Mouse (Mus musculus) lung, postnatal 0 days (tissue): Measurements from ENCODE around the gene Gpat3. TPM values are rescaled to one million over a fixed set of nuclear protein-coding genes. Genes with fewer than 3 reads are reported as not detected.
A peak's percentile ranks its signal among the peaks of the same experiment; 100 is the strongest.

Source experiments
- ATAC-seq: fragments of 200-750 bp; cut with Nextera tagmentation; 2 replicates; pipeline ENCODE4 v1.8.0; 2017; ENCODE audit warnings: moderate library complexity
- DNase-seq: peaks from one replicate; pipeline ENCODE4 v3.0.0-alpha.2; 2016; ENCODE audit warnings: low spot score
- H3K27ac ChIP-seq: fragments of 300-500 bp; sonication (generic); 2 replicates; pipeline ENCODE4 v1.5.1; 2014; ENCODE audit warnings: antibody characterized with exemption, mild to moderate bottlenecking, low read length, mixed read lengths
- H3K27me3 ChIP-seq: fragments of 300-500 bp; sonication (generic); replicated peaks from 2 replicates; pipeline ENCODE4 v1.6.1; 2014; ENCODE audit warnings: low read length, mixed read lengths; ENCODE audit not compliant: insufficient read depth
- H3K36me3 ChIP-seq: fragments of 300-500 bp; sonication (generic); 2 replicates; pipeline ENCODE4 v1.6.1; 2014; ENCODE audit warnings: low read length, mixed read lengths; ENCODE audit not compliant: insufficient read depth
- H3K4me1 ChIP-seq: fragments of 300-500 bp; sonication (generic); 2 replicates; pipeline ENCODE4 v1.6.1; 2014; ENCODE audit warnings: antibody characterized with exemption, low read depth, low read length, mixed read lengths; ENCODE audit not compliant: insufficient read depth
- H3K4me2 ChIP-seq: fragments of 300-500 bp; sonication (generic); replicated peaks from 2 replicates; pipeline ENCODE4 v1.6.1; 2014; ENCODE audit warnings: low read depth, mild to moderate bottlenecking, low read length, moderate library complexity, mixed read lengths
- H3K4me3 ChIP-seq: fragments of 300-500 bp; sonication (generic); 2 replicates; pipeline ENCODE4 v1.5.1; 2014; ENCODE audit warnings: low read depth, low read length
- H3K9ac ChIP-seq: fragments of 300-500 bp; sonication (generic); replicated peaks from 2 replicates; pipeline ENCODE4 v1.6.1; 2014; ENCODE audit warnings: low read depth, mild to moderate bottlenecking
- H3K9me3 ChIP-seq: fragments of 300-500 bp; sonication (generic); 2 replicates; pipeline ENCODE4 v1.6.1; 2016; ENCODE audit warnings: low read length, mixed read lengths
- CTCF ChIP-seq: IDR thresholded peaks from 2 replicates; pipeline ENCODE4 v1.5.1; 2016; ENCODE audit warnings: antibody characterized with exemption, mild to moderate bottlenecking
- EP300 ChIP-seq: IDR thresholded peaks from 2 replicates; pipeline ENCODE4 v1.6.1; 2016; ENCODE audit warnings: antibody characterized with exemption, mild to moderate bottlenecking, control low read depth
- WGBS: fragments of 180-500 bp; shearing (Covaris S2); extraction: QIAGEN DNeasy Blood & Tissue Kit; methylation state at CpG from one replicate; pipeline ENCODE4 v1.1.7; 2014; 5-methylcytosine and 5-hydroxymethylcytosine counted together
- polyA plus RNA-seq: library from polyadenylated mRNA; unstranded; fragments of >200 nt; fragmentation: Nextera tagmentation; extraction: Ambion mirVana; gene quantifications from 2 replicates; pipeline ENCODE4 v1.2.1, GENCODE M21; 2015

Gpat3 gene
- polyA plus RNA-seq, 1 experiment from 2014 or later = 2.3 TPM

DNA sequence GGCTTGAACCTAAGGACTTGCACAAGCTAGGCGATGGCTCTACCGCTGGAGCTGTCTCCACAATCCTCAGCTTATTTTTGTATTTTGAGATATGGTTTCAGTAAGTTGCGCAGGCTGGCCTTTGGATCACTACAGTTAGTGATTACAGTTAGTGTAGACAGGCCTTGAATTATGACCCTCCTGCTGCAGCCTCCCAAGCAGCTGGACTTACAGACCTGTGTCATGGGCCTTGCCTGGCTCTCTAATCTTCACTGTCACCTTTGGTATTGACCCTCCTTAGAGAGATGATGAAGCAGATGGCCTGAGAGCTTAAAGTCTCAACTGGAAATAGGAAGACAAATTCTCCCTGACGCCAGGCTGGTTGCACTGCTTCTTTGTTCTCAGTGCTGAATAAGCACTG is 8.4 kb downstream of the Gpat3 start:
- no peaks in the 10 kb centered on the region for H3K4me1 ChIP-seq
- 77% methylated on average over 4 of the region's 4 CpGs for WGBS
- H3K36me3 ChIP-seq = no peaks in the 10 kb centered on the region

DNA sequence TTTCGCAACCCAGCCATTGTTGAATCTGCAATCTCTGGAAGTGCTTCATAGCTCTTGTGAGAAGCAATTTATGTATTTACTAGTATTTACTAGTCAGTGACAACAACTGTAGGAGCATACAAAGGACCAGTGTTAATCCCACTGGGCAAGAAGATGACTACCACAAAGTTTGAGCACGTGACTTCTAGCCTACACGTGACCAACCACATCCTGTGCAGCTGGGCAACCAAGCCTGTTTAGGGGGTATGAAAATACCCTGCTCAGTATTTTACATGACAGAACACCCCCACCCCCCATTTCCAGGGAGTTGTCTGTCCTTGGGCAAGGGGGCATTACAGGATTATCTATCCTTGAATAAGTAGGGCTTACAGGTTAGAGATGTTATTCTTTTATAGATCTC is 11.0 kb downstream of the Gpat3 start:
- WGBS = 76% methylated on average over 3 of the region's 3 CpGs
- H3K27me3 ChIP-seq = no peaks in the 10 kb centered on the region
- no peak for ATAC-seq

More for the DNA sequence above, 8.4 kb downstream of the Gpat3 start:
- Histone ChIP-seq H3K9me3 (no peaks in the 10 kb centered on the region), H3K4me2 (no peak overlapping the region), H3K9ac (no peak overlapping the region), H3K27me3 (no peaks in the 10 kb centered on the region), H3K27ac (no peak overlapping the region), H3K4me3 (no peak overlapping the region)
- ATAC-seq (no peak), DNase-seq (no peak)
- no peak for TF ChIP-seq EP300
- no peak for TF ChIP-seq CTCF

DNA sequence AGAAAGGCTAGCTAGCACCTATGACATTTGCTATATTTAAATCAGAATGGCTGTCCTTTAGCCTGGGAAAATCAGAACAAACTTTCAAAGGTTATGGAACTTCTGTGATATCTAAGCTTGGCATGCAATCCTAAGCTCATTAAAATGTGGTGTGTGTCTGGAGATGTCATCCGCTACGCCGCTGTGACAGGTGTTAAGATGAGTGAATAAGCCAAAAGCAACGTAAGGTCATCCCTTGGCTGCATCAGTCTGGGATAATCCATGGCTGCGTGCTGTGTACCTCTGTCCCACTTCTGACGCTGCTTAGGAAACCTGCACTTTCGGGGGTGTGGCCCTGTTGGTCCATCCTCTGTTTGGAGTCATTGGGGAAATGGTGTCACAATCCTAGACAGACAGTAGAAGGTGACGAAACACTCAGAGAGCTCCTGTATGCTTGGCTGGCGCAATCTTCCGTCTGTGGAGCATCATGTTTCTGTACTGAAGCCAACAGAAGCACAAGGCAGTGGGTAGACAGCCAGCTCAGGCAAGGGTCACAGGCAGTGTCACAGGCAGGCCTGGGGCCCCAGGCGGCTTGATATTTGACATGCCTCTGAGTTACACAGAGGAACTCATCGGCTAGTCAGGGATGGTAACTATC is 15.0 kb downstream of the Gpat3 start:
- Histone ChIP-seq H3K27ac (no peak overlapping the region), H3K4me3 (no peak overlapping the region), H3K27me3 (no peaks in the 10 kb centered on the region), H3K9me3 (no peaks in the 10 kb centered on the region), H3K36me3 (no peaks in the 10 kb centered on the region), H3K4me2 (no peak overlapping the region), H3K4me1 (no peaks in the 10 kb centered on the region), H3K9ac (no peak overlapping the region)
- TF ChIP-seq CTCF (no peak), EP300 (0 out of 2 replicates have a peak, but pooled peaks have one; percentile 26)
- DNase-seq (peak; percentile 89), ATAC-seq (peak; percentile 79)
- 46% methylated on average over 12 of the region's 12 CpGs for WGBS

More for the DNA sequence above, 11.0 kb downstream of the Gpat3 start:
- Histone ChIP-seq H3K4me3 (no peak overlapping the region), H3K9me3 (no peaks in the 10 kb centered on the region), H3K4me1 (no peaks in the 10 kb centered on the region), H3K9ac (no peak overlapping the region), H3K36me3 (no peaks in the 10 kb centered on the region), H3K4me2 (no peak overlapping the region), H3K27ac (no peak overlapping the region)
- no peak for DNase-seq
- TF ChIP-seq CTCF (no peak), EP300 (no peak)

DNA sequence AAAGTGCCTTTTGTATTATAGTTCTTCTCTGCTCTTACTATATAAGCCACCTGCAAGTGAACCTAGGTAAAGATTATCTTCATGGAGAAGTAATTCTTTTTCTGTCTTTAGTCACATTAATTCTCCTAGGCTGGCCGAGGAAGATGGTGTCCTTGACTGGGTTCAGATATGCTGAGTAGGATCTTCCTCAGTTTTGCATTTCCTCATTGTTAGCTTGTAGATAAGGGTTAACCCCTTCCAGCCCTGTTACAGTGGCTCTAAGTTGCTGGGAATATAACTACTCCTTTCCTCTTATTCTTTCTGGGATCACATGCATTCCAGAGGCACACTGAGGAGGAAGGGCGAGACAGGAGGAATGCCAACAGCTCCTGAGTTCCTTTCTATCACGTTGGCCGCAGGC is 15.6 kb downstream of the Gpat3 start:
- H3K4me1 ChIP-seq = no peaks in the 10 kb centered on the region
- ATAC-seq (no peak), DNase-seq (no peak)
- no peak overlapping the region for H3K9ac ChIP-seq
- no peak overlapping the region for H3K27ac ChIP-seq
- no peak overlapping the region for H3K4me3 ChIP-seq
- no peak overlapping the region for H3K4me2 ChIP-seq
- no peaks in the 10 kb centered on the region for H3K36me3 ChIP-seq
- WGBS = 36% methylated on average over 4 of the region's 4 CpGs
- TF ChIP-seq CTCF = no peak
- no peak for TF ChIP-seq EP300
- no peaks in the 10 kb centered on the region for H3K27me3 ChIP-seq
- H3K9me3 ChIP-seq = no peaks in the 10 kb centered on the region

DNA sequence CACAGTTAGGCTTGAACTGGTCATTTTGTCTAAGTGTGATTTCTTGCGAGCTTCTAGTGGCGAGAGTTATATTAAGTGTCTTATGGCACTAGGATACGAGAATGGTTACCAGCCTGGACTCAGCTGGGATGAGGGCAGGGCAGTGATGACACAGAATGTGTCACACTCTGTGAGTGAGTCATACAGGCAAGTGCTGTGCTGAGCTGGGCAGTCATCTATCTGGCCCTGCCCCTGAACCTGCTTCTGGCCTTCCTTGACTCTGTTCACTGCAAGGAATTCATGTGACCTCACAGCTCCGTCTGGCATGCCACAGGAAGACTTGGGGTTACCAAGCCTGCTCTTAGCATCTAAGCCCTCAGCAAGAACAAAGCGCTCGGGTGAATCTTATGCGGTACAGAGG is 16.3 kb downstream of the Gpat3 start:
- Histone ChIP-seq H3K4me3 (no peak overlapping the region), H3K27ac (no peak overlapping the region), H3K9me3 (no peaks in the 10 kb centered on the region), H3K36me3 (no peaks in the 10 kb centered on the region), H3K27me3 (no peaks in the 10 kb centered on the region), H3K4me1 (no peaks in the 10 kb centered on the region), H3K9ac (no peak overlapping the region), H3K4me2 (no peak overlapping the region)
- WGBS = 79% methylated on average over 7 of the region's 7 CpGs
- ATAC-seq = peak; percentile 52
- no peak for DNase-seq
- no peak for TF ChIP-seq EP300
- TF ChIP-seq CTCF = no peak

DNA sequence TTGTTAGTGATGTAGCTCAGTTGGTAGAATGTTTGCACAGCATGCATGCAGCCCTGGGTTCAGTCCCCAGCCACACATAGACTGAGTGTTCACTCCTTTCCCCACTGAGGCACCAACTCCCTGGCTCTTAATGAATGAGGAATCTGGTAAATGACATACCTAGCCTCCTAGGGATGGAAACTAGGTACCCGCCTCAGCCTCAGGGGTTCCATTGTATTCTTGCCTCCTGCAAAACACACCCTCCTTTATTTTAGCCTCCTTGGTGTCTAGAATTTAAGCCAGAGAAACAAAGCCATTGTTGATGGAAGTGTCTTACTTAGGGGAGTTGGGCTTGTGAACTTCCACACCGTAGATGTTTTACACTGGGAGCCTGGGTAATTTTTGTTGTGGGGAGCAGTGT is 17.6 kb downstream of the Gpat3 start:
- H3K36me3 ChIP-seq = no peaks in the 10 kb centered on the region
- TF ChIP-seq EP300 = no peak
- no peaks in the 10 kb centered on the region for H3K27me3 ChIP-seq
- no peak overlapping the region for H3K9ac ChIP-seq
- no peak overlapping the region for H3K27ac ChIP-seq
- H3K4me2 ChIP-seq = no peak overlapping the region
- ATAC-seq (no peak), DNase-seq (no peak)
- WGBS = 80% methylated on average over 2 of the region's 2 CpGs
- H3K9me3 ChIP-seq = no peaks in the 10 kb centered on the region
- H3K4me3 ChIP-seq = no peak overlapping the region
- H3K4me1 ChIP-seq = no peaks in the 10 kb centered on the region

DNA sequence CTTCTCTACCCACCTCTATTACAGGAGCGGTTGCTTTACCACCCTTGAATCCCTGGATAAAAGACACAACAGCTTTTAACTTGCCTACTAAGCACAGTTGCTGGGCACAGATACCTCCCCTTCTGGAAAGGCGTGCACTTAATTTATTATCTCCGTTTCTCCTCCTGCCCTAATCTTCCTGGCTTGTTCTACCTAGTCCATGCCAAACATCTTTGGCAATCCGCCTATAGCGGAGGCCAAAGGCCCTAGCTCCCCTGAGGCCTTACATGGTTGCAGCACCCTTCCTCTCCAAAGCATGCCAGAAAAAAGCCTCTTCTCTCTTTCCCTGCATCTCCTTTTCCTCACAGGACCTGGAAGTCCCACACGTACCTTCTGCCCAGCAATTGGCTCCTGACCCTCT is 18.9 kb downstream of the Gpat3 start:
- Histone ChIP-seq H3K27ac (no peak overlapping the region), H3K9ac (no peak overlapping the region), H3K4me2 (no peak overlapping the region), H3K36me3 (no peaks in the 10 kb centered on the region), H3K4me1 (no peaks in the 10 kb centered on the region), H3K4me3 (no peak overlapping the region), H3K27me3 (no peaks in the 10 kb centered on the region), H3K9me3 (no peaks in the 10 kb centered on the region)
- TF ChIP-seq EP300 (no peak), CTCF (no peak)
- ATAC-seq (no peak), DNase-seq (no peak)
- 84% methylated on average over 6 of the region's 6 CpGs for WGBS
